36 mouse cellular contexts compared by ENCODE assay signal in the genomic region with DNA sequence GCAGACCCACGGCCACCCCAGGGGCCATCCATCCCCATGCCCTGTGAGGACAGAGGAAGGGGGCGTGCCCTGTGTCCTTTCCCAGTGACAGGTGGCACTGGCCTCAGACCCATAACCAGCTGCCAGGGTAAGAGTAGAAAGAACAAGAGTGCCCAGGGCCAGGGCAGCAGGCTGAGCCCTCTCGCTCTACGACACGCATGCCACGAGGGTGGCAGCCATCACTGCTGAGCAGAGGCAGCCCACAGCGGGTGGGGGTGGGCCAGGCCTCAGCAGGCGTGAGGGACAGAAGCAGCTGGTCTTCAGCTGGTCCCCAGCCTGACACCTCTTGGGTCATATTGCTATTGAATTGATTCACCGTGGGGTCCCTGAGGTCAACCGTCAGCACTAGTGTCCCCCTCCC. TPM values are rescaled to one million over a fixed set of nuclear protein-coding genes. Genes with fewer than 3 reads are reported as not detected.
"Had no signal": no experiment of that assay in that cellular context is flagged by ENCODE, and none has a peak within 500 bp of the region (broad histone marks: within the 10 kb centered on the region; RNA-seq: fewer than 3 reads in every experiment).

No protein-coding gene starts in this region.

- H3K27me3 ChIP-seq: midbrain, embryonic 15.5 days; neural tube, embryonic 13.5 days had no signal

- ATAC-seq: liver, embryonic 12.5 days; liver, postnatal 0 days; lung, postnatal 0 days; midbrain, embryonic 13.5 days; midbrain, embryonic 15.5 days; midbrain, embryonic 16.5 days had no signal

- H3K27ac ChIP-seq: limb, embryonic 10.5 days; limb, embryonic 12.5 days; limb, embryonic 13.5 days; limb, embryonic 15.5 days; liver, embryonic 12.5 days; liver, embryonic 14.5 days; liver, embryonic 15.5 days; lung, embryonic 15.5 days; macrophage; midbrain, embryonic 10.5 days; midbrain, embryonic 12.5 days; midbrain, embryonic 13.5 days; neural tube, embryonic 12.5 days; neural tube, embryonic 13.5 days had no signal

- DNase-seq: left cerebral cortex, postnatal 4 days; liver; liver, embryonic 13.5 days; liver, postnatal 0 days; lung, adult 18-20 months; lung, adult 2 months; lung, embryonic 14.5 days; lung, postnatal 10 days; lung, postnatal 14 days; lung, postnatal 36 days; midbrain, embryonic 14.5 days had no signal

- H3K9me3 ChIP-seq: limb, embryonic 10.5 days; limb, embryonic 12.5 days; limb, embryonic 13.5 days; limb, embryonic 15.5 days; liver, embryonic 12.5 days; liver, embryonic 13.5 days; liver, embryonic 15.5 days; lung, embryonic 15.5 days; megakaryocyte, embryonic 14.5 days; midbrain, embryonic 10.5 days; midbrain, embryonic 12.5 days; midbrain, embryonic 13.5 days; midbrain, embryonic 15.5 days; neural tube, embryonic 12.5 days; neural tube, embryonic 13.5 days had no signal

- H3K9ac ChIP-seq: limb, embryonic 12.5 days; limb, embryonic 13.5 days; limb, embryonic 15.5 days; liver, embryonic 12.5 days; liver, embryonic 13.5 days; liver, embryonic 14.5 days; liver, embryonic 15.5 days; liver, postnatal 0 days; lung, embryonic 14.5 days; lung, embryonic 15.5 days; midbrain, embryonic 12.5 days; midbrain, embryonic 13.5 days; midbrain, embryonic 15.5 days; neural tube, embryonic 12.5 days; neural tube, embryonic 13.5 days had no signal

- H3K4me3 ChIP-seq: limb, embryonic 10.5 days; limb, embryonic 12.5 days; limb, embryonic 13.5 days; limb, embryonic 15.5 days; liver, embryonic 12.5 days; liver, embryonic 13.5 days; liver, embryonic 15.5 days; lung, embryonic 15.5 days; megakaryocyte, embryonic 14.5 days; midbrain, embryonic 10.5 days; midbrain, embryonic 12.5 days; midbrain, embryonic 13.5 days; midbrain, embryonic 15.5 days; neural tube, embryonic 12.5 days; neural tube, embryonic 13.5 days had no signal

- H3K4me2 ChIP-seq: limb, embryonic 12.5 days; limb, embryonic 13.5 days; limb, embryonic 15.5 days; liver, embryonic 11.5 days; liver, embryonic 12.5 days; liver, embryonic 13.5 days; liver, embryonic 15.5 days; lung, embryonic 14.5 days; lung, embryonic 15.5 days; midbrain, embryonic 11.5 days; midbrain, embryonic 12.5 days; midbrain, embryonic 13.5 days; midbrain, embryonic 15.5 days; neural tube, embryonic 12.5 days; neural tube, embryonic 13.5 days had no signal

RNA-seq across cellular contexts. Expression of a gene that starts 4.0 kb away (rescaled TPM):
- total RNA-seq: liver, adult 2 months; megakaryocyte progenitor cell, adult 5-6 weeks; megakaryocyte, adult 5-6 weeks; megakaryocyte-erythroid progenitor cell, adult 5-6 weeks; monocyte, adult 5-6 weeks had no signal
- polyA plus RNA-seq: liver, adult 2 months; liver, embryonic 11.5 days; liver, embryonic 15.5 days; liver, postnatal 0 days had no signal
